Mouse (Mus musculus): Measurements from ENCODE around the gene 1700001P01Rik. TPM values are rescaled to one million over a fixed set of nuclear protein-coding genes. Genes with fewer than 3 reads are reported as not detected.

Gene 1700001P01Rik
- polyA plus RNA-seq, 1 experiment = 0.78 TPM

Other genes starting within 250 kb of the 1700001P01Rik start
- gene Srcin1, start 199.7 kb downstream of the 1700001P01Rik start, polyA plus RNA-seq (2012; rRNA removed) = 117 and 123 TPM in 2 replicates
- gene Epop, start 146.2 kb downstream of the 1700001P01Rik start, polyA plus RNA-seq (2012; rRNA removed) = 49.4 and 65.0 TPM in 2 replicates
- 74.9 and 84.0 TPM in 2 replicates for gene Mllt6, start 112.5 kb downstream of the 1700001P01Rik start, polyA plus RNA-seq (2012; rRNA removed)
- gene Cisd3, start 90.1 kb downstream of the 1700001P01Rik start, polyA plus RNA-seq (2012; rRNA removed) = 51.9 and 54.8 TPM in 2 replicates
- 74.6 and 83.8 TPM in 2 replicates for gene Pcgf2, start 75.4 kb downstream of the 1700001P01Rik start, polyA plus RNA-seq (2012; rRNA removed)
- 241 and 243 TPM in 2 replicates for gene Psmb3, start 72.5 kb downstream of the 1700001P01Rik start, polyA plus RNA-seq (2012; rRNA removed)
- gene Pip4k2b, start 31.2 kb downstream of the 1700001P01Rik start, polyA plus RNA-seq (2012; rRNA removed) = 60.9 and 63.3 TPM in 2 replicates
- gene Cwc25, start 9.4 kb downstream of the 1700001P01Rik start, polyA plus RNA-seq (2012; rRNA removed) = 18.0 and 19.0 TPM in 2 replicates
- gene Rpl23, start 6.5 kb upstream of the 1700001P01Rik start, polyA plus RNA-seq (2012; rRNA removed) = 342 and 345 TPM in 2 replicates
- gene Lasp1, start 23.1 kb upstream of the 1700001P01Rik start, polyA plus RNA-seq (2012; rRNA removed) = 108 and 111 TPM in 2 replicates
- 102 and 104 TPM in 2 replicates for gene B230217C12Rik, start 64.9 kb upstream of the 1700001P01Rik start, polyA plus RNA-seq (2012; rRNA removed)
- gene Fbxo47, start 108.2 kb upstream of the 1700001P01Rik start, polyA plus RNA-seq (2012; rRNA removed) = 0.48 and 0.76 TPM in 2 replicates
- 11.1 and 11.4 TPM in 2 replicates for gene Plxdc1, start 210.5 kb upstream of the 1700001P01Rik start, polyA plus RNA-seq (2012; rRNA removed)
- 3.2 and 3.4 TPM in 2 replicates for gene Arl5c, start 220.3 kb upstream of the 1700001P01Rik start, polyA plus RNA-seq (2012; rRNA removed)
- 99.8 and 103 TPM in 2 replicates for gene Cacnb1, start 247.1 kb upstream of the 1700001P01Rik start, polyA plus RNA-seq (2012; rRNA removed)